Mouse (Mus musculus) lung, postnatal 36 days (tissue): ENCODE data around the gene Krtap4-9.
A peak's percentile ranks its signal among the peaks of the same experiment; 100 is the strongest.
"Not testable (repeated sequence)": the region's sequence is repeated elsewhere in the genome, so short reads cannot be mapped to it uniquely, and the experiment has no call there.

Experiments
- DNase-seq: peaks from one replicate; pipeline ENCODE4 v3.0.0; 2022; ENCODE audit warnings: mixed read lengths

Gene Krtap4-9

DNA sequence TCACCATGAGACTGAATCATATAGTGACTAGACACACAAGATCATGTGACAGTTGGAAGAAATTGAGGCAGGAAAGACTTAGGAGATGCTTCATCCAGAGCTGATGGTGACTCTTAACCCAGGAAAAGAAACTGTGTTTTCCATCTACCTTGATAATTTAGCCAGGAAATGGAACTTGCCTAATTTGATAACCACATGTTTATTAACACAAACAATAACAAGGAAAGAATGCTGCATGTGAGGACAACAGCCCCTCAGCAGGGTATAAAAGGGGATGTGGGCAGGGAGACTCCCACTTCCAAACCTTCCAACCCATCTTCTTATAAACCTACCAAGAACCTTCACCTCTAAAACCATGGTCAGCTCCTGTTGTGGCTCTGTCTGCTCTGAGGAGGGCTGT, at the start of gene Krtap4-9:
Gene Krtap4-9 (plus strand): TSS at position 301 of the 400 bp plus-strand sequence.
- DNase-seq = not testable (repeated sequence)

GRCm38 (mm10) chr11:99743985-99744384, 41.0 kb upstream of the Krtap4-9 start:
- peak; percentile 70 for DNase-seq

GRCm38 (mm10) chr11:99758877-99759276, 26.1 kb upstream of the Krtap4-9 start:
- no peak for DNase-seq

GRCm38 (mm10) chr11:99768410-99768809, 16.6 kb upstream of the Krtap4-9 start:
- DNase-seq = no peak

DNA sequence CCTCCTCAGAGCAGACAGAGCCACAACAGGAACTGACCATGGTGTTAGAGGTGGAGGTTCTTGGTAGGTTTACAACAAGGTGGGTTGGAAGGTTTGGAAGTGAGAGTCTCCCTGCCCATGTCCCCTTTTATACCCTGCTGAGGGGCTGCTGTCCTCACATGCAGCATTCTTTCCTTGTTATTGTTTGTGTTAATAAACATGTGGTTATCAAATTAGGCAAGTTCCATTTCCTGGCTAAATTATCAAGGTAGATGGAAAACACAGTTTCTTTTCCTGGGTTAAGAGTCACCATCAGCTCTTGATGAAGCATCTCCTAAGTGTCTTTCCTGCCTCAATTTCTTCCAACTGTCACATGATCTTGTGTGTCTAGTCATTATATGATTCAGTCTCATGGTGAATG, 12.2 kb upstream of the Krtap4-9 start, which contains the start of gene Gm11595:
Gene Gm11595 (minus strand): TSS at position 101 of the 400 bp plus-strand sequence.
- not testable (repeated sequence) for DNase-seq

- no peak for DNase-seq
These were observed 6.6 kb upstream of the Krtap4-9 start for GRCm38 (mm10) chr11:99778401-99778800.

- DNase-seq = no peak
These were observed 4.4 kb upstream of the Krtap4-9 start, which contains the start of gene Krtap4-8 for GRCm38 (mm10) chr11:99780604-99781003. Krtap4-8 (minus strand) TSS chr11:99780704.

- no peak for DNase-seq
These were observed 8.4 kb downstream of the Krtap4-9 start, which contains the start of gene Gm11596 for GRCm38 (mm10) chr11:99793367-99793766. Gm11596 (minus strand) TSS chr11:99793467.

- not testable (repeated sequence) for DNase-seq
These were observed 13.8 kb downstream of the Krtap4-9 start, which contains the start of gene Gm11569 for GRCm38 (mm10) chr11:99798832-99799231. Gm11569 (minus strand) TSS chr11:99798932.

GRCm38 (mm10) chr11:99804346-99804745, 19.3 kb downstream of the Krtap4-9 start, which contains the start of gene Gm11554:
Gm11554 (minus strand) TSS chr11:99804446.
- DNase-seq = not testable (repeated sequence)

GRCm38 (mm10) chr11:99809792-99810191, 24.8 kb downstream of the Krtap4-9 start, which contains the start of gene Krtap4-13:
Krtap4-13 (minus strand) TSS chr11:99809892.
- DNase-seq = not testable (repeated sequence)

GRCm38 (mm10) chr11:99815566-99815965, 30.6 kb downstream of the Krtap4-9 start, which contains the start of gene Gm11564:
Gm11564 (minus strand) TSS chr11:99815666.
- DNase-seq = not testable (repeated sequence)
